Mouse (Mus musculus) left cerebral cortex, postnatal 14 days (tissue): ENCODE results near the gene Ptpn14. TPM values are rescaled to one million over a fixed set of nuclear protein-coding genes. Genes with fewer than 3 reads are reported as not detected.

Source experiments
- DNase-seq, 2 experiments: peaks; one replicate each; pipeline ENCODE4 v3.0.0; 2021 to 2022; ENCODE audit warnings: low spot score in 2 of 2, mixed read lengths in 1 of 2
- intact Hi-C: fragments of 180-260 bp; cut with DNase I; formaldehyde crosslinking; loops from one replicate; pipeline ENCODE4 v1.15.1; 2025
- total RNA-seq, 2 experiments: library from RNA; stranded (reverse); gene quantifications; 2 replicates each; pipeline ENCODE4 v1.2.3; 2021

Ptpn14 gene
- total RNA-seq, 2 experiments from 2014 or later: 10.3 to 11.5 TPM

DNA sequence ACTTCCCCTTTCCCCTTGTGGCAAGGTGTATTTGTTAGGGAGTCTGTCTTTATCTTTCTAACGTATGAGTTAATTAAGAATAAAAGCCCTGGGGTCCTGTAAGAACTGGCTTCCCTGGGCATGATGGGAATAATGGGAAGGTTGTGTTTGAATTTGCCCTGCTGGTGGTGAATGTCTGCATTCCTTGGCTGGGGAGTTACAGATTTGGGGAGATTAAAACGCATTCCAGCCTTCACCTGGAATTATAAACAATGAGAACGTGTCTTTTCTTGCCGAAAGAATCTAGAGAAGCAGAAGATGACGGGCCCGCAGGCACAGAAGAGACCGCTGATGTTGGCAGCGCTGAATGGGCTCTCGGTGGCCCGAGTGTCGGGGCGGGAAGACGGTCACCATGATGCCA, 126.6 kb downstream of the Ptpn14 start:
- no peak for DNase-seq
- intact Hi-C loops: no loop called here

DNA sequence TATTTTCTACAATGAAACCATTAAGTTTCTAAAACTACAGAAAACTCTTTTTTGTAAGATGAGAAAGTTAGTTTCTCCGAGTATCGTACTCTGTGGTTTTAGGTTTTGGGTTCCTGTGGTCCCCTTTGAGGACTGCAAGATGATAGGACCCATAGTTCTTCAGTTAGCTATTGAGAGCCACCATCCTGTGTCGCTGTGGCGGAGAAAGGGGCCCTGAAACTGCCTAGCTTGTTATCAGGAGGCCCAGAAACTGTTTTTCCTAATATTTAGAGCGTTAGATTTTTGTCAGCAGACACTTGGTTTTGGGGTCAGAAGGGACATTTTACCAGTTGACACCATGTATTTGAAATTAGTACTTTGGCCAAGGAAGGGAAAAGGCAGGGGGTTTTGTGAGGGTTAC, 127.7 kb downstream of the Ptpn14 start:
- intact Hi-C loops: no loop called here
- DNase-seq: no peak

DNA sequence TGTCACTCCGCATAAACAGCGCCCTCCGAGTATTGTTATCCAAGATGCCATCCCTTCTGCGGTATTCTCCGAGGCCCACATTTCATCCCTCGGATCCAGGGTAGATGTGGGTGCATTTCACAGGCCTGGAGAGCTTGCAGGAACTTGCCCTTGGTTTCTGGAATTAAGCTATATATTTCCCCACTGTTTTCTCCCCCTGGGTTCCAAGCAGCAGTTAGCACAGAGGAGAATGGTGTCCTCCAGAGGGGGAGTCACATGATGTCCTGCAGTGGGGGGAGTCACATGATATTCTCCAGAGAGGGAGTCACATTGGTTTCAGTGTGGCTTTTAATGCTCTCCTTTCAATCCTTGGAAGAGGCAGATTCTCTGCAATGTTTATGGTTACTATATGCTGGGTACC, 130.3 kb downstream of the Ptpn14 start:
- DNase-seq: no peak
- intact Hi-C loops: no loop called here

DNA sequence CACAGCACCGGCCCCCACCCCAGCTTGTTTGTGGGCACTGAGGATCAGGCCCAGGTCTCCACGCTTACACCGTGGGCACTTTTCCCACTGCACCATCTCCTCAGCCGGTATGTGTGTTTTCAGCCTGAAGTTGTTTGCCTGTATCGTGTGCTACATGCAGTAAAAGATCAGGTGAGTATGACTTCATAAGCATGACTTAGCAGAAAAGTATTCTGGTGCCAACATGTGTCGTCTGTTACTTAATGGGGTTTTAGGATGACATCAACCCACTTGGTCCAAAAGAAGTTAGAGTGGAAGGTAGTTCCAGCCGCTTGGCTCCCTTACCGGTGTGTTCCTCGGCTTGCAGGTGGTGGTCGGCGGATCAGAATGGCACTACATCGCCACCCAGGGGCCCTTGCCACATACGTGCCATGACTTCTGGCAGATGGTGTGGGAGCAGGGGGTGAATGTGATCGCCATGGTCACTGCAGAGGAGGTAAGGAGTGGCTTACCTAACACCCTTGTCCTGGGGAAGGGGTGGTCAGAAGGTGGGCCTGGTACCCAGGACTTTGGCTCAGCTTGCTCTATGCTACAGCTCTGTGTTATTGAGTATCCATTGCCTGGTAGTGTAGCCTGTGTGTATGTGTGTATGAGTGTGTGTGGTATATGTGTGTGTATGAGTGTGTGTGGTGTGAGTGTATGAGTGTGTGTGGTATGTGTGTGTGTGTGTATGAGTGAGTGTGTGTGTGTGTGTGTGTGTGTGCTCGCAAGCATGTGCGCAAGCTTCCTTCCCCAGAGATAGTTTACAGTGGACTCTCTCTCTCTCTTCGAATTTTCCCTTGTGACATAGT, 132.3 kb downstream of the Ptpn14 start:
- intact Hi-C loops: no loop called here

DNA sequence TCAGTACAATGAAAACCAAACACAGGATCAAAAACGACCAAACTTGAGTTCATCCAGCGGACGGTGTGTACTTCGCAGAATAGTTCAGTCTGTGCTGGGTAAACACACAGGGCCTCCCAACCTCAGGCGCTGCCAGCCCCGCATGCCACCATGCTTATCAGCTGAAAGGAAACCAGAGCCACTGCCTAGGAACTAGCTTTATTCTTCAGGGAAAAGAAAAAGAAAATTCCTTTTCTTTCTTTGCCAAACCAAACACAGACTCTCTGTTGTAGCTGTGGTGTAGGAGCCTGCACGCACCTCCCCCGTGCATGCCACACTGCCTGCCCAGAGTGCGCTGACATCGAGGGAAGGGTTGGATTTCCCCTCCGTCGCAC, 132.9 kb downstream of the Ptpn14 start:
- DNase-seq: no peak
- intact Hi-C loops: no loop called here

More for the DNA sequence above, 132.3 kb downstream of the Ptpn14 start:
- DNase-seq: no peak

DNA sequence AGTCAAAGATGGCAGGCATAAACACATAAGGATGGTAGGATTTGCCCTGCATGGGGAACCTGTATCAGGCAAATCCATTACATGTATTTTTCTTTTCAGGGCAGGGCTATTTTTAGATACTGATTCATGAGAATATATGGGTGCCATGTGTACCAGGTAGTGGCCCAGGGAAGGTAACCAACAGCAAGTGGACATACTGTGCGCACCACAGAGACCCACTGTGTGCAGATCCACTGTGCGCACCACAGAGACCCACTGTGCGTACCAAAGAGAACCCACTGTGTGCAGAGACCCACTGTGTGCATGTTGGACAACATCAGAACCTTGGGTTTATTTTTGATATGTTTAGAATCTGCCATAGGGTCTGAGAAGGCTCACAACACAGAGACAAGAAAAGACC, 135.7 kb downstream of the Ptpn14 start:
- DNase-seq: no peak
- intact Hi-C loops: no loop called here

DNA sequence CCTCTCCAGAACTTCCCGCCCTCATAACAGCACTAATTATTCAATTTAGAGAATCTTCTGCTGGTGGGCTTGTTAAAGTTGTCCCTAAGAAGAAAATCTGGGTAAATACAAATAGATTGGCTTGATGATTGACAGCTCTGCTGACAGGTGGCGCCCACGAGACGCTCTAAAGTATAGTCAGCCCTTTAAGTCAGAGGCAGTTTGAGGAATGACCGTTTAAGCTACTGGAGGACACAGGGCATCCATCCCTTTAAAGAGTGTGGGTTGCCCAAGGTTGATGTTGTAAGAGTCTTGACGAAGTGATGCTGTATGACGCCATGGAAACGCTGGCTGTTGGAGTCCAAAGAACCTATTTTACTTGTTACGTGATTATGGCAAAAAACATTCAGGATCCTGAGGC, 136.2 kb downstream of the Ptpn14 start:
- DNase-seq: no peak
- intact Hi-C loops: no loop called here

DNA sequence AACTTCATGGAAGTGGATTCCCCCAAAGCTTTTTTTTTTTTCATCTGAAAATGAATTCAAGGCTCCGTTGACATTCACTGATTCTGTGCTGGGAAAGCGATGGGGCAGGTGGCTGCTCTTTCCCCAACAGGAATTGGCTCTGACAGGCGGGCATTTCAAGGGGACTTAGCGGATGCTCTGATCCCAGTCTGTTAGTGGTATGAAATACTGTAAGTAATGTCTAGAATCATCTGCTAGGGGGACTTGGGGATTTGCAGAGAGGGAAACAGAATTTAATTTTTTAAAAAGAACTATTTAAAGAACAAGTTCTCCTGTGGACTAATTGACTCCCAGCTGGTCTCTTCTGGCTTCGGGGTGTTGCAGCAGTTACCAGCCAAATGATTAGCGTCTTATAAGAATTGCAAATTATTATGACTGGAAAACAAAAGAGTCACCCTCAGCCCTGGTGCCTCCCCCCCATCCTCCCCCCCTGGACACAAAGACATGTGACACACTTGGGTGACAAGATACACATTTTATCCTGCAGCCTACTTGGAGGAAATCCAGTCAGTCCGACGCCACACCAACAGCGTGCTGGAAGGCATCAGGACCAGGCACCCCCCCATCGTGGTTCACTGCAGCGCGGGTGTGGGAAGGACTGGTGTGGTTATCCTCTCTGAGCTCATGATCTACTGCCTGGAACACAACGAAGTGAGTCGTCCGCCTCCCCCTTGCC, 136.9 kb downstream of the Ptpn14 start:
- intact Hi-C loops: no loop called here
- DNase-seq: no peak

DNA sequence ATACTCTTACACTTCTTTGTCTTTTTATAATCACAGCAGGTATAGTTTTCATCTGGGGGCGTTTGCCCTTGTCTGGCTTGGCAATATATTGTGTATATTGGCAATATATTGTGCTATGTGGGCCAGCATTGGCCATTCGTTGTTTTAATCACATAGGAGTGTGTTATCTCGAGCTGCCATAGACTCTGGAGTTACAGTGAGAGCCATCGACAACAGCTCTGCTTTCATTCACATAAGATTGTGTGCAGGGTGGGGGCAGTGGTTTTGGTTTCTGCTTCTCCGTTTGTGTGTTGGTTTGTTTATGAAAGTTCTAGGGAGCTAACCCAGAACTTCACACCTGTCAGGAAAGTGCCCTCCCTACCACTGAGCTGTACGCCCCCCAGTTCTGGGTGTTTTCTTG, 138.6 kb downstream of the Ptpn14 start:
- DNase-seq: no peak
- intact Hi-C loops: no loop called here

DNA sequence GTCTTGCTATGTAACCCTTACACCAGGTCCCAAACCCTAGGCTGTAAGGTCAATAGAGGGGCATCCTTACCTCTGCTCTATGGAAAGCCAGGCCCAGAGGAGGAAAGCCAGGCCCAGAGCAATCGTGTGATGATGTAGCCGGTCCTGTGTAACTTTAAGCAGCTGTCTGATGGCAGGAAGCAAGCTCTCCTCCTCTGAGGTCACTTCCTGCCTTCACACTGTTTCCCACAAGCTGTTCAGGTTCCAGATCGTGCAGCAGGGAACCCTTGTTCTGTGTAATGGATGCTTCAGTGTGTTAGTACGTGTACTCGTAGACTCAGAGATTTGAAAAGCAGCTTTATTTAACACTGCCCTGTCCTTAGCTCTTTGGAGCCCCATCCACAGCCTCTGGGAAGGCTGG, 139.0 kb downstream of the Ptpn14 start:
- intact Hi-C loops: no loop called here
- no peak for DNase-seq

DNA sequence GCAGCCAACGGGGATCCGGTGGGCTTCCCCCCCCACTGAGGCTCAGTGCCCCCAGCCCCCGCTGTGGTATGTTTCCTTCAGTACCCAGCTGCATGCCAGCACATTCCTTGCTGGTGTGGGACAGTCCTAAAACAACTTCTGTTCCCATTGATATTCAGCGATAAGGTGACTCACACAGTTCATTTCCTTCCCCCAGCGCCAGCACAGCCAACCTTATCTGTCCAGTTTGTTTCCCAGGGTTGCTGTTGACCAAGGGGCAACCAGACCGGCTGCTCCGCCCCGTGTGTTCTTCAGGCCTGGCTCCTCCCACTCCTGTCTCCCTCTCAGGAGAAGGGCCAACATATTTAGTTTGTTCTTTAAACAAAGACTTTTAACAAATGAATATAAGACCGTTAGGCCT, 139.4 kb downstream of the Ptpn14 start:
- intact Hi-C loops: no loop called here
- no peak for DNase-seq

DNA sequence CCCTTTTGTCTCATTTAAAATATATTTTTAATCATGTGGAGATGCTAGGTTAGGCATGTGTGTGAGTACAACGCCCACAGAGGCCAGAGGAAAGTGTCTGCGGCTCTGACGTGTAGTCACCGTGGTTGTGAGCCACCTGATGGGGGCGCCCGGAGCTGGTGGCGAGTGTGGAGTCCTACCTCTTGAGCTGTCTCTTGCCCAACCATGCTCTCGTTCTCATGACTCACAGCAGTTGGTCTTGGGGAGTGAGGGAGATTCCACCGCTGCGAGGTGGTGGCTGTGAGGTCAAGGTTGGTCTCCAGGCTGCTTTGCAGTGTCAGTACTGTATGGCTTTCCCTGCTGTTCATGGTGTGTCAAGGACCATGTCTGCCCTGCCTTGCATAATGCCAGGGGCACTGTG, 140.0 kb downstream of the Ptpn14 start:
- intact Hi-C loops: no loop called here

DNA sequence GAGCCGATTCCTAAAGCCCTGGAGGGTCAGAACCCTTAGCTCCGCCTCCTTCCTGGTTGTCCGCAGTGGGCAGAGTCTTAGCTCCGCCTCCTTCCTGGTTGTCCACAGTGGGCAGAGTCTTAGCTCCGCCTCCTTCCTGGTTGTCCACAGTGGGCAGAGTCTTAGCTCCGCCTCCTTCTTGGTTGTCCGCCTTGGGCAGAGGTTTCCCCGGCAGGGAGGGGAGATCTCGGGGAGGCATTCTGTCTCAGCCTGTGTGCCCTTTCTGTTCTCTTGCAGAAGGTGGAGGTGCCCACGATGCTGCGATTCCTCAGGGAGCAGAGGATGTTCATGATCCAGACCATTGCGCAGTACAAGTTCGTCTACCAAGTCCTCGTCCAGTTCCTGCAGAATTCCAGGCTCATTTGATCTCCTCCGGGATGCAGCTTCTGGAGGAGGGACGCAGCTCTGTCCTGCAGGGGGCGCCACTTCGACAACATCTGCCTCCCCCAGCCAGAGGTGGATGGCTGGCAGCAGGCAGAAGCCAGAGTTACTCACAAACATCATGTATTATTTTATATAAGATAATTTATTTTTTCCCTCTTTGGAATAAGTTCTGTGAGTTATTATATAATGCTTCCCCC, 141.7 kb downstream of the Ptpn14 start:
- DNase-seq: no peak
- intact Hi-C loops: no loop called here

More for the DNA sequence above, 140.0 kb downstream of the Ptpn14 start:
- DNase-seq: no peak

DNA sequence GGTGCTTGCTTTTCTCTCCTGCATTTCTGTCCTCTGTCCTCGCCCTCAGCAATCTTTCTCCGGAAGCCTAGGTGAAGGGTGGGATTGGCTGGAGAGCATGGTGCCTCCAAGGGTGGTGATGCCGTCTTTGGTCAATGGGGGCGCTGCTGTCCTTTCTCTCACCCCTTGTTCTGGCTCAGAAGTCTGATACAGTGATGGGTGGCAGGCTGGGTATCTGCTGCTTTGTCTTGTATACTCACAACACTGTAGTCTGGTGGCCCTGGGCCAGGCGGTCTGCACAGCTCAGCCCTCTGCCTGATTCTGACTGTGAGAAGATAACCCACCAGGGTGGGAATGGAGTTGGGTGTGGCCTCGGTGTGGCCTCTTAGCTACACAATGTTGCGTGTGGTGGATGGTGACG, 142.5 kb downstream of the Ptpn14 start:
- intact Hi-C loops: no loop called here
- no peak for DNase-seq

DNA sequence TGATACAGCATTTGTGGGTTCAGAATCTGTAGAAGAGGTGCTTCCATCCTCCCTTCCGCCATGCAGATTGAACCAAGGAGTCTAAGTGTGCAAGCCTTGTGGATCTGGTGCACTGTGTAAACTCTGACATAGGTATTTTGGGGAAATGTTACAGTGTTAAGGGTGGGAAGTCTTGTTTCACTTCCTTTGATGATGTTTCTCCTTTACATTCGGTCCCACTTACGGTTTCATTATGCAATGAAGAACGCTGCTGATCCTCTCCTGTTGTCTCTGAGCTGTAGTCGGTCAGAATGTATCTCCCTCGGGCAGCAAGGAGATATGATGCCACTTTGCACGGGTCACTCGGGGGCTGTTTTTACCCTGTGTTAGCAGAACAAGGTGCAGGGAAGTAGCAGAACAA, 143.6 kb downstream of the Ptpn14 start:
- DNase-seq: no peak
- intact Hi-C loops: no loop called here

DNA sequence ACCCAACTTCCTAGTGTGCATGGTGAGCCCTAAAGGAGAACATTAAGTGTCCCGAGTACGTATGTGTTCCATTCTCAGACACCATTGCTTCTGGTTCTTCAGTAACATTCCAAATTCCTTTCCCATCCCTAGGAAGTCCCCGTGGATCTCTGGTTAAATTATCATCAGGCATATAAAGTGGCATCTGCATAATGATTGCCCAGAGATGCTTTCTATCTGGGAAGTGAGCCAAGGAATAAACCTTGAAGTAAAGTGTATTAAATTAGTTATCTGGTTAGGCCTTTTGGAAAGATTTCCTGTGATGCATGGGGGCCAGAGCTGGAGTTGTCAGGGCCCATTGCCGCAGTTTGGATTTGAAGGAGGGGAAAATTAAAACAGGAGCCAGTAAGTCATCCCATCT, 144.0 kb downstream of the Ptpn14 start:
- intact Hi-C loops: no loop called here

DNA sequence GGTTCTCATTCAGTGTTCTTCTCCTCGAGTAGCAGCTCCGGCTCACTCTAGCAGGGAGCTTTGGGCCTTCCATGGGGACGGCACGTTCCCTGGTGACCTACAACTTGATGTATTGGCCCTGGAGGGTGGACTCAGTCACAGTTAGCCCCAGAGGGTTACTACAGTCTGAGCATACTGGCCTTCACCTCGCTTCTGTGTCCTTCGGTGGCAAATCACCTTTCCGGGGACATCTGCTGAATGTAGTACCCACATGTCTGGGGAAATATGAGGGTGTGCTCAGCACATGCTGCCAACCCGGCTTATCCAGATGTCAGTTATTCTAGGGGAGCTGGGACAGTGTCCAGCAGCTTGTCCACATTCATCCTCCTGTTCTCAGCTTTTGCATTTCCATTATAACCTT, 145.5 kb downstream of the Ptpn14 start:
- intact Hi-C loops: no loop called here
- DNase-seq: no peak

More for the DNA sequence above, 144.0 kb downstream of the Ptpn14 start:
- no peak for DNase-seq

DNA sequence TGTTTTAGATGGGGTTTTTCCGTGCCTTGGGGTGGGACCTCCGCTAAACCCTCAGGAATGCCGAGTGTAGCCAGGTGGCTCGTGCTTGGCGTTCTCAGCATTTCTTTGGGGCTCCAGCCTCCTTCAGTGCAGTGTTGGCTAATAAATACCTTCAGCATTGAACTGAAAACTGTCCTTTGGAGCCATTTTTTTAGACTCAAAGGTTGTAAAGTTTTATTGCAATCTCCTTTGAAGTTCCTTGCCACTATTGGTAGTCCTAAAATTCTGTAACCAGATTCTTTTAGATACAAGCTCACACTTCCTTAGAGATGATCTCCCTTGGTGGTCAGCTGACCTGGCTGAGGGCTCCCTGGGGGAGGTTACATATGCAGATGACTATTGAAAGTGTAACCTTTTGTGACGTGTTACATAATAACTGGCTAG, 147.4 kb downstream of the Ptpn14 start:
- intact Hi-C loops: no loop called here
- no peak for DNase-seq

DNA sequence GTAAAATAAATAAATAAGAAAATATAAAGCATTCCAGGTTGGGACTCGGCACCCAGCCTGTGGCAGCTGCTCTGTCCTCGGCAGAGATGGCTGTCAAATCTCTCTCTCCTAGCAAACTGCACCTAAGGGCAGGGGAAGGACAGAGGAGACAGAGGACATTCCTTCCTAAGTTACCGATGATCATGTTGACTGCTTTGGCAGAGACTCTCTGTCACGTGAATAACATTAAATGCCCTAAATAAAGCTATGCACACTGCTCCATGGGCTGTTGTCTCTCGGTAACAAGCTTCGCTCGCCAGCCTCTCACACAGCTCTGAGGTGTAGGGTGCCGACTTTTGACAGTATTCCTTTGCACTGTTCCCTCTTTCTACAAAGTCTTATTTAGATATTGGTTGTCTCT, 148.1 kb downstream of the Ptpn14 start:
- intact Hi-C loops: no loop called here

DNA sequence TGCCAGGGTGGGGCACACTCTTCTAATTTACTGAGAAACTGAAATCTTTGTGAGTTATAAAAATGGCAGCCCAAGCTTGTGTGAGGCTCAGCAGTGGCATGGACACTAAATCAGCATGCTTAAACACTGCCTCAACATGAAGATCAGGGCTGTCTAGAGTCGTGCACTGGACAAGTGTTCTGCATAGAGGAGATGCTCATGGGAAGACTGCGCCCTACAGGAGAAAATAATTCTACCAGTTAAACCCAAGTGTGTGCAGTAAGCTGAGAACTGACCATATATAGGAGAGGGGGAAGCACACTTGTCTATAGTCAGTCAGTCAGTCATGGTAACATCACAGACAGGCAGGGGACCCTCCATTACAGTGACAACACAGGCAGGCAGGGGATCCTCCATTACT, 151.1 kb downstream of the Ptpn14 start:
- intact Hi-C loops: no loop called here
- DNase-seq: peak in 1 of 2 experiments; percentile 40

More for the DNA sequence above, 148.1 kb downstream of the Ptpn14 start:
- no peak for DNase-seq

DNA sequence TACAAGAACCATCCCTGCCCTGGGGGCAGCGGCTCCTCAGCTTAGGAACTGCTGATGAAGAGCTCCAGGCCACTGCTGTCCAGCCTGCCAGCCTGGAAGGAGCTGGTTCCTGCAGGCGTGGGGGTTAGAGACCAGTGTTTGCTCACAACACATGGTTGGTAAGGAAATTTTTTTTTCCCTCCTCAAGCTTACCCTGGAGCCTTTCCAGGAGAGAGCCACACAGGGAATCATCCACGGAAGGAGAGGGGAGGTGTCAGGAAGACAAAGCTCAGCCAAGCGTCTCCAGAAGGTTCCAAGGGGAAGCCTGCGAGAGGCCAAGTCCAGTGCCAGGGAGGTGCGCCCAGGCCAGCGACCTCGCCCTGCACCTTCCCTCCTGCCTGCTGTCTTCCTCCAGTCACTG, 151.9 kb downstream of the Ptpn14 start:
- intact Hi-C loops: loop anchor here (5.0 kb wide), 2 partner anchors 178 to 858 kb away; no protein-coding TSS in a partner anchor
- DNase-seq: no peak
